Mouse (Mus musculus): ENCODE data around the gene Mydgf. TPM values are rescaled to one million over a fixed set of nuclear protein-coding genes. Genes with fewer than 3 reads are reported as not detected.

Gene Mydgf
- 10 to 100 TPM; 17.1 to 17.5 TPM for total RNA-seq (2021)
- long read RNA-seq, experiment 1, transcript Mydgf-201 (6 exons, 1,710 nt): major isoform, 34 of 36 reads
- long read RNA-seq, experiment 1, partial matches to known transcripts: 0 of 36 reads
- long read RNA-seq, experiment 1, other reads (novel, unspliced or antisense): 2 of 36 reads
- long read RNA-seq, experiment 2, transcript Mydgf-201 (6 exons, 1,710 nt): major isoform, 12 of 12 reads
- long read RNA-seq, experiment 2, partial matches to known transcripts: 0 of 12 reads
- long read RNA-seq, experiment 2, other reads (novel, unspliced or antisense): 0 of 12 reads

GRCm38 (mm10) chr17:56183658-56184103 lies at the start of gene Mydgf:
TSS of gene Mydgf (minus strand) at chr17:56183920.
- peak; percentile 97 for DNase-seq (ENCODE audit: low spot score)

DNA sequence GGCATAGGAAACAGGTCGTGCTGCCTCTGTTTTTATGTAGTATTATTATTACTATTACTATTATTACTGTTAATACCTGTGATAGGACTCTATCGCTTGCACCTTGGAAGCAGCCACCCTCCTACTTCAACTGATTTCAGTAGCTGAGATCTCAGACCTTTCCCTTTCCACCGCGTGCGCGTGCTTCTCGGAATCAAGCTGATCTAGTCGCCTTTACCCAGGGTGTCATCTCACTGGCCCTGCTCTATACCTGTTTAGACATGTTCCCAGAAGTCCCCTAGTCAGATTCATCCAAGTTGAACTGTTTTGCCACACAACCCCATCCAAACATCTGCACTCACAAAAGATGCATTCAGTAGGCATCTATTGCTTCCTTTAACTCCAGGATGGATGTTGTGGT lies 49.7 kb upstream of the Mydgf start:
- DNase-seq (ENCODE audit: low spot score): no peak

GRCm38 (mm10) chr17:56229943-56230342 lies 46.2 kb upstream of the Mydgf start:
- DNase-seq (ENCODE audit: low spot score): no peak

DNA sequence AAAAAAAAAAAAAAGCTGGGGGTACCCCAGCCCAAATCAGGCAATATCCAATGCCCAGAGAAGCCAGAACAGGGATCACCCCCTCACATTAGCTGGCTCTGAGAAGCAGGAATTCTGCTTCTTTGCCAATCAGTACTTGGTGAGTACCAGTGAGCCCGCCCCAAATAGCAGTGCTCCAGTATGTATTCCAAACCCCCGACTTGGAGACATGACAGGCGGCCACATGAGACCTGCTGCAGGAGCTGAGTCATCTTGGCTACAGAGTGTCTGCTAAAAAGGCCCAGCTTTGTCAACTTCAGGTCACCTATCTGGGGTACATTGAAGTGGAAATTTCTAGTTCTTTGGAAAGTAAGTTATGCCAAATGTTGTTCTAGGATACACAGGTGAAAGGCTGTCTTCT lies 42.8 kb upstream of the Mydgf start:
- no peak for DNase-seq (ENCODE audit: low spot score)

DNA sequence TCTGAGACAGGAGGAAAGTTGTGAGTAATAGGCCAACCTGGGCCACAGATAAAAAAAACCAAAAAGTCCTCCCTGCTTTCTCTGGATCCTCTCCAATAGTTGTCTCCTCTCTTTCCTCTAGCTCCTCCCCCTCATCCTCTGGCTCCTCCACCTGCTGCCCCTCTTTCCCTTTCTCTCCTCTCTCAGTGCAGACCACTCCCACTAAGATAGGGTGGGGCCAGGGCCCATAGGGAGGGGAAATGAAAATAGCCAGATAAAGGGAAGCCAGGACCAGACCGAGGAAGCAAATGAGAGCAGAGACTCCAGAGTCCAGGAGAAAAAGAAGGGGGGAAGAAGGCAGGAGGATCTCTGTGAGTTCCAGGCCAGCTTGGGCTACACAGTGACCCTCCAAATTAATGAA lies 41.2 kb upstream of the Mydgf start:
- DNase-seq (ENCODE audit: low spot score): no peak

GRCm38 (mm10) chr17:56219805-56220204 lies 36.1 kb upstream of the Mydgf start:
- peak; percentile 86 for DNase-seq (ENCODE audit: low spot score)

DNA sequence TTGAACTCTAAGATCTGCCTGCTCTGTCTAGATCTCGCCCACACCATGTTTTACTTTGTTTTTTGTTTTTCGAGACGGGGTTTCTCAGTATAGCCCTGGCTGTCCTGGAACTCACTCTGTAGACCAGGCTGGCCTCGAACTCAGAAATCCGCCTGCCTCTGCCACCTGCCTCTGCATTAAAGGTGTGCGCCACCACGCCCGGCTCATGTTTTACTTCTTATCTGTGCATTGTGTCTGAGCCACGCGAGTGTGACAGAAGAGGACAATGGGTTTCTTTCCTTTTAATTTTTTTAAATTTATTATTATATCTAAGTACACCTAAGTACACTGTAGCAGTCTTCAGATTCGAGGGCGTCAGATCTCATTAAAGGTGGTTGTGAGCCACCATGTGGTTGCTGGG lies 35.5 kb upstream of the Mydgf start:
- no peak for DNase-seq (ENCODE audit: low spot score)

DNA sequence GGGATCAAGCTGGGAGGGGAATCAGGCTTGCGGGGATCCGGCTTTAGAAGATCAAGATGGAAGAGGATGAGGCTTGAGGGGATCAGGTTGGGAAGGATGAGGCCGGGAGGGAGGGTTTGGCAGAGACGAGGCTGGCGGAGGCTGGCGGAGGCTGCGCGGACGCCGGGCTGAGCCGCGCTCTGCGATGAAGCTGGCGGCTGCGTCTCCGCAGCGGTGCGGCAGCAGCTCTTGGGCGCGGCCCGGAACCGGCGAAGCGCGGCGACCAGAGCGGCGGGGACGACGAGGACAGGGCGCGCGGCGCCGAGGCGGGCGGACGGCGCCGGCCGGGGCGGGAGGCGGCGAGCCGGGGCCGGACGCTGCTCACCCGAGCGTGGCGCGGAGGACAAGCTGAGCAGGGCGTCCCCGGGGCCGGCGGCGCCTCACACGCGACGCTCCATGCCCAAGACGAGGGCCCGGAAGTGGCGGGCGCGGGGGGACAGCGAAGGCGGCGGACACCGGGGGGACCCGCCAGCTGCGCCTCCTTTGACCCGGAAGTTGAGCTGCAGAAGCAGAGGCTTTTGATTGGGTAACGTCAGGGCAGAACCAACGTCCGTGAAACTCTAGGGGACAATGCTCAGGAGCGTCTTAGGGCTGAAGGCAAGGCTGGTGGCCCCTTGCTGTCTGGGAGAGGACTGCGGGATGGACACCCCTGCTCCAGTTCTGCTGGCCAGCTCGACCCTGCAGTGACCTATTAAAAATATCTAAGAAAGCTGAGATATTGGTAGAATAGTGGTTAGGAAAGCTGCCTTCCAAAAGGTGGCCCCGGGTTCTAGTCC lies 34.9 kb upstream of the Mydgf start, which contains the start of gene Dpp9:
Dpp9 (minus strand) TSS at position 529 of the 815 bp plus-strand sequence.
- DNase-seq (ENCODE audit: low spot score): peak; percentile 91

- DNase-seq (ENCODE audit: low spot score): no peak
Observed at GRCm38 (mm10) chr17:56217670-56218069, 34.0 kb upstream of the Mydgf start.

- no peak for DNase-seq (ENCODE audit: low spot score)
Observed at GRCm38 (mm10) chr17:56214229-56214628, 30.5 kb upstream of the Mydgf start.

DNA sequence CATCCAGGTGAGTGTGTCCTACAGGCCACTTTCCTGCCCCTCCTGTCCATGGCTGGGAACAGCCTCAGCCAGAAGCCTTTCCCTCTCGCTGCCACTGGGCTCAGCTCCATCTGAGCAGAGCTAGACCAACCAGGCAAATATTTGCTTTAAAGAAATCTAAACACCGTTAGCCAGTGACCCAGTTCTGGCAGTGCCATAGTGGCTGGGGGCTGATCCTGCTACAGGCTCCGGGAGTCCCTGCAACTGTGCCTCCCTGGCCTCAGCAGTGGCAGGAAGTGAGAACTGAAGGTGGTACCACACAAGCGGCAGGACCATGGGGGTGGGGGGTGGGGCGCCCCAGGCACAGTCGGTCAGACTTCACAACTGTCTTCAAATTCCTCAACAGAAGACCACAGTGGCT lies 29.0 kb upstream of the Mydgf start:
- DNase-seq (ENCODE audit: low spot score): no peak

DNA sequence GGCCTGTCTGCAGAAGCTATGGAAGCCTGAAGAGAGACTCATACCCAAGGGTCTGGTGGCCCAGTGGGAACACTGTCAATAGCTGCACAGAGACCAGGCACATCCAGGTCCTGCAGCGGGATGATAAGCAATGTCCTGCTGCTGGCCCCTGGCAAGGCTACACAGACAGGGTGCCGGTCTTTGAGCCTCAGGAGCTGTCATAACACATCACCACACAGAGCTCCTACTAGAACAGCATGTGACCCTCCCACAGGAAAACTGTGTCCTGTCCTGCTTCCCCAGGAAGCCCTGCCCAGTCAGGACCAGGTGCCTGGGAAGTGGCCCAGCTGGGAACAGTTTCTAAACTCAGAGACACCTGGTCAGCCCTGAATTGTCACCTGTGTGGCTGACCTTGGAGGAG lies 27.4 kb upstream of the Mydgf start:
- DNase-seq (ENCODE audit: low spot score): no peak

- no peak for DNase-seq (ENCODE audit: low spot score)
Observed at GRCm38 (mm10) chr17:56208821-56209220, 25.1 kb upstream of the Mydgf start.

DNA sequence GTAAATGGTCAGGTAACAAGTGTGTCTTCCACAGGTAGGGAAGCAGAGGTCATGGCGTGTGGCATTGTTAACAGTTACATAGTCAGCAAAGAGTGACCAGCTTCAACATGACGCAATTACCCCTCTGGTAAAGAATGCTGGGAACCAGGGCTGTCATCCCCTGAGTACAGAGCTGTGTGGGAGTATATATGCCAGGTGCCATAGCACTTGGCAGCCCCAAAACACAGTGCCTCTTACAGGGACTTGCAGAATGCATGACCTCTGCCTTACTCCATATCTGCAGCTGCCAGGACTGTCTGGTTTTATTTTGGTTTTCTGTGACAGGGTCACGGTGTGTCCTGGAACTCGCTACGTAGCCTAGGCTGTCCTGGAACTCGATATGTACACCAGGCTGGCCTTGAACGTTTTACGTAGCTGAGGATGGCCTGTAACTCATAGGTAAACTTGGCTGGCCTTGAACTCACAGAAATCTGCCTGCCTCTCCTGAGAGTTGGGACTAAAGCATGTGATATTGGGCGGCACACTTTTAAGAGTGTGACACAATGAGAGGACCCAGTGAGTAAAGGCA lies 24.3 kb upstream of the Mydgf start:
- DNase-seq (ENCODE audit: low spot score): no peak

GRCm38 (mm10) chr17:56206986-56207674 lies 23.4 kb upstream of the Mydgf start:
- DNase-seq (ENCODE audit: low spot score): no peak

DNA sequence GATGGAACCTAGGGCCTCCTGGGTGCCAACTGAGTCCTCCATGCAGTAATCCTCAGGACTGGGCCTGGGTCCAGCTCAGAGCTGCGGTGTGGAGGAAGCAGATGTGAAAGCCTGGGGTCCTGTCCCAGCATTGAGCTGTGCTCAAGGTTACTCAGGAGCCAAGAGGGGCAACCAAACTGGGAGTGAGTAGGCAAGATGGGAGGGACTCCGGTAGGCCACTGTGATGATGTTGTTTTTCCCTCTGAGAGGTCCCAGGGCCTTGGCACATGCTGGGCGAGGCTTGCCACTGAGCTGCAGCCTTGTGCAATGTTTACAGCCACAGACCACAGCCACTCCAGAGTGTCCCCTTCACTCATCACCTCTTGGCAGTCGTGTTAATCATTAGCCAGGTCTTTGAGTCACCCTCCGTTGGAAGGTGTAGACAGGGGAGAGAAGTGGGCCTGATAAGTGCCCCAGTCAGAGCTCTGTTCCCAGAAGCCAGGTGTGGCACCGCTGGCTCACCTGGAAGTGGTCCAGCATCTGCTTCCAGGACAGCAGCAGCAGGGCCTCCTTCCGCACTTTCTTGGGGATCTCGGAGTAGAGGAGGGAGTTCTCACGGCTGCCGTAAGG lies 22.7 kb upstream of the Mydgf start:
- DNase-seq (ENCODE audit: low spot score): no peak

- DNase-seq (ENCODE audit: low spot score): no peak
Observed at GRCm38 (mm10) chr17:56203729-56204128, 20.0 kb upstream of the Mydgf start.

GRCm38 (mm10) chr17:56202476-56202875 lies 18.8 kb upstream of the Mydgf start:
- DNase-seq (ENCODE audit: low spot score): no peak

GRCm38 (mm10) chr17:56201642-56202041 lies 17.9 kb upstream of the Mydgf start:
- DNase-seq (ENCODE audit: low spot score): no peak

DNA sequence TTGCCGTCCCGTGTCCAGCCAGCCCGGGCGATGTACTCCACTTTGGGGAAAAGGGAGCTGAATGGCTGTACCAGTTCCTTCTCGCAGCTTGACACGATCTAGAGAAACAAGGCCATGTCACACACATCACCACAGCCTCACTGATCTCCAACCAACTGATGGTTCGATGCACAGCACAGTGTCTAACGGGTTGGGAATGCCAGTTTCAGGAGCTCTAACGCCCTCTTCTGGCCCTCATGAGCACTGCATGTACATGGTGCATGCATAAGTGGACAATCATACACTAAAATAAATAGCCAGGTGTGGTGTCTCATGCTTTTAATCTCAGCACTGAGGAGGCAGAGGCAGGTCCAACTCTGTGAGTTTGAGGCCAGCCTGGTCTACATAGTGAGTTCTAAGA lies 16.9 kb upstream of the Mydgf start:
- DNase-seq (ENCODE audit: low spot score): no peak

GRCm38 (mm10) chr17:56196860-56197259 lies 13.1 kb upstream of the Mydgf start:
- no peak for DNase-seq (ENCODE audit: low spot score)
